In genomic region chr5:144288391-144288790, GRCm38 (mm10) we compare ENCODE assay signal across 18 mouse cellular contexts.
"Had no signal": no experiment of that assay in that cellular context is flagged by ENCODE, and none has a peak within 500 bp of the region (broad histone marks: within the 10 kb centered on the region; RNA-seq: fewer than 3 reads in every experiment).

No protein-coding gene starts in this region.

- ATAC-seq: liver, embryonic 12.5 days had no signal

- H3K9ac ChIP-seq: liver, embryonic 12.5 days; liver, embryonic 15.5 days; lung, embryonic 15.5 days; neural tube, embryonic 13.5 days had no signal

- H3K9me3 ChIP-seq: liver, embryonic 12.5 days; liver, embryonic 15.5 days; lung, embryonic 15.5 days; megakaryocyte, embryonic 14.5 days; midbrain, embryonic 10.5 days; neural tube, embryonic 13.5 days had no signal

- H3K4me3 ChIP-seq: left cerebral cortex, adult 2 months; liver, embryonic 12.5 days; liver, embryonic 15.5 days; lung, embryonic 15.5 days; megakaryocyte, embryonic 14.5 days; midbrain, embryonic 10.5 days; neural tube, embryonic 13.5 days had no signal

- DNase-seq: kidney, postnatal 25 days; layer of hippocampus, postnatal 36 days; lung, adult 18-20 months; lung, postnatal 10 days; lung, postnatal 36 days; midbrain, embryonic 14.5 days; retina, postnatal 1 day; right cerebral cortex, postnatal 25 days; thymus, adult 18-20 months; thymus, postnatal 36 days had no signal

- H3K36me3 ChIP-seq: liver, embryonic 12.5 days; lung, embryonic 15.5 days; midbrain, embryonic 10.5 days; neural tube, embryonic 13.5 days had no signal

- H3K27me3 ChIP-seq: liver, embryonic 12.5 days; liver, embryonic 15.5 days; lung, embryonic 15.5 days; neural tube, embryonic 13.5 days had no signal

- H3K4me2 ChIP-seq: liver, embryonic 12.5 days; liver, embryonic 15.5 days; lung, embryonic 15.5 days; neural tube, embryonic 13.5 days had no signal

- H3K4me1 ChIP-seq: liver, embryonic 12.5 days; liver, embryonic 15.5 days; midbrain, embryonic 10.5 days; neural tube, embryonic 13.5 days had no signal

- H3K27ac ChIP-seq: kidney, postnatal 0 days; left cerebral cortex, adult 2 months; liver, embryonic 12.5 days; liver, embryonic 15.5 days; lung, embryonic 15.5 days; midbrain, embryonic 10.5 days; neural tube, embryonic 13.5 days had no signal
